Mouse (Mus musculus): ENCODE data around the gene Vmn1r59.
"Not testable (repeated sequence)": the region's sequence is repeated elsewhere in the genome, so short reads cannot be mapped to it uniquely, and the experiment has no call there.

The Vmn1r59 gene

GRCm38 (mm10) chr7:5456674-5457073 lies at the start of gene Vmn1r59:
Vmn1r59 (minus strand) TSS chr7:5456774.
- no peak for DNase-seq (ENCODE audit: low spot score in 2 of 2)

GRCm38 (mm10) chr7:5493856-5494255 lies 37.3 kb upstream of the Vmn1r59 start, which contains the start of gene Vmn2r28:
Vmn2r28 (minus strand) TSS chr7:5493956.
- DNase-seq (ENCODE audit: low spot score in 2 of 2) = not testable (repeated sequence)

GRCm38 (mm10) chr7:5454011-5454410 lies 2.6 kb downstream of the Vmn1r59 start:
- DNase-seq (ENCODE audit: low spot score in 2 of 2) = not testable (repeated sequence)

DNA sequence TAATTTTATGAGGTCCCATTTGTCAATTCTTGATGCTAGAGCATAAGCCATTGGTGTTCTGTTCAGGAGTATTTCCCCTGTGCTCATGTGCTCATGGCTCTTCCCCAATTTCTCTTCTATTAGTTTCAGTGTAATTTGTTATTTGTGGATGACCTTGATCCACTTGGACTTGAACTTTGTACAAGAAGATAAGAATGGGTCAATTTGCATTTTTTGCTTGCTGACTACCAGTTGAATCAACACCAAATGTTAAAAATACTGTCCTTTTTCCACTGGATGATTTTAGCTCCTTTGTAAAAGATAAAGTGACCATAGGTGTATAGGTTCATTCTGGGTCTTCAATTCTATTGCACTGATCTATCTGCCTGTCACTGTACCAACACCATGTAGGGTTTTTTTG lies 7.9 kb downstream of the Vmn1r59 start:
- DNase-seq (ENCODE audit: low spot score in 2 of 2) = no peak

DNA sequence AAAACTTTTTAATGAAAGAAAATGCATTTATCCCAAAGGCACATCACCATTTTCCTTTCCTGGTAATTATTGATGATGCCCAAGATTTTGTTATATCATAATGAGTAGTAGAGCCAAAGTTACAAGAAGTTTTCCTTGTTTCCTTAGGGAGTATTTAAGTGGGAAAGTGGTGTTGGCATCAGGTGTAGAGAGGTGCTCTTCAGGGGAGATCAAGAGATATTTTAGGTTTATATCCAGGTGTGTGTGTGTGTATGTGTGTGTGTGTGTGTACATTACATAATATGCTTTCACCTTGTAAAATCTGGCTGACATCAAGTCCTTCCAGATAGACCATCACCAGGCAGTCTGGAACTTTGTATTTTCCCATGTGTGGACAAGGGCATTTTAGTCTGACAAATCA lies 43.3 kb downstream of the Vmn1r59 start, which contains the start of gene Vmn1r58:
Vmn1r58 (minus strand) TSS at position 101 of the 400 bp plus-strand sequence.
- DNase-seq (ENCODE audit: low spot score in 2 of 2) = not testable (repeated sequence)

- no peak for DNase-seq (ENCODE audit: low spot score in 2 of 2)
These were observed 50.4 kb downstream of the Vmn1r59 start for GRCm38 (mm10) chr7:5406201-5406600.
